Mouse (Mus musculus) spleen, adult 2 months (tissue): ENCODE data around the gene Tmem151b. TPM values are rescaled to one million over a fixed set of nuclear protein-coding genes. Genes with fewer than 3 reads are reported as not detected.

ENCODE experiments used
- DNase-seq, 2 experiments: peaks; one replicate each; pipeline versions ENCODE4 v3.0.0 to v3.0.0-alpha.2; 2012 to 2021; ENCODE audit warnings: low spot score in 2 of 2, low read depth in 1 of 2
- H3K27ac ChIP-seq: fragments of 200-500 bp; 2 replicates; pipeline ENCODE4 v1.5.1; 2012; ENCODE audit warnings: low read length, inconsistent platforms; ENCODE audit not compliant: insufficient read depth
- H3K27me3 ChIP-seq: fragments of 200-500 bp; 2 replicates; pipeline ENCODE4 v1.6.1; 2012; ENCODE audit warnings: mild to moderate bottlenecking, moderate library complexity, low read length, inconsistent platforms; ENCODE audit not compliant: control insufficient read depth, insufficient read depth
- H3K36me3 ChIP-seq: fragments of 200-500 bp; 2 replicates; pipeline ENCODE4 v1.6.1; 2012; ENCODE audit warnings: mild to moderate bottlenecking, low read length, inconsistent platforms; ENCODE audit not compliant: control insufficient read depth, insufficient read depth
- H3K4me1 ChIP-seq: fragments of 200-500 bp; 2 replicates; pipeline ENCODE4 v1.6.1; 2011; ENCODE audit warnings: inconsistent platforms; ENCODE audit not compliant: control insufficient read depth, insufficient read depth, insufficient read length
- H3K4me3 ChIP-seq: fragments of 200-500 bp; 2 replicates; pipeline ENCODE4 v1.5.1; 2011; ENCODE audit warnings: mild to moderate bottlenecking, inconsistent platforms; ENCODE audit not compliant: insufficient read depth, insufficient read length; ENCODE audit errors: extremely low read depth
- CTCF ChIP-seq: fragments of 200-500 bp; IDR thresholded peaks from 2 replicates; pipeline ENCODE4 v1.5.1; 2011; ENCODE audit warnings: mild to moderate bottlenecking, inconsistent platforms; ENCODE audit not compliant: insufficient read depth, insufficient read length, insufficient replicate concordance; ENCODE audit errors: extremely low read depth
- POLR2A ChIP-seq: fragments of 200-500 bp; IDR thresholded peaks from 2 replicates; pipeline ENCODE4 v1.6.1; 2011; ENCODE audit warnings: low read depth, low read length, inconsistent platforms
- WGBS: fragments of 180-500 bp; shearing (Covaris S2); methylation state at CpG from one replicate; pipeline ENCODE4 v1.1.7; 2018; 5-methylcytosine and 5-hydroxymethylcytosine counted together
- polyA plus RNA-seq: library from polyadenylated mRNA; depleted of rRNA; stranded (reverse); fragments of >200 nt; gene quantifications from 2 replicates; pipeline ENCODE4 v1.2.3, GENCODE M21; 2012

Tmem151b gene
- polyA plus RNA-seq, 1 experiment, result 2.3 TPM

DNA sequence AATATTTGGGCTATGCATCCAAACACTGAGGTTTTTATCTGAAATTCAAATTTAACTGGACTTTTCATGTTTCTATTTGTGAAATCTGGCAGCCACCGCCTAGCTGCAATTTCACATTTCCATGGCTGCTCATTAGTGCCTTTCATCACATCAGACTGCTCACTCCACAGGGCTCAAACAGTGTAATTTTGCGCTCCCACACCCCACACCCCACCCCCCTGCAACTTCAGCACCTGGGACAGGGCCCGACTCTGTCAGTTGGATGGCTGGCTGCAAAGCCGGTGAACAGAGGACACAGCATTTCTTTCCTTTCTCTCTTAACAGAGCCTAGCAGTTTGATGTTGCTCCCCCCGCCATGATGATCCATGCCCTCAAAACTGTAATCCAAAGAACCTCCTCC is 13.2 kb downstream of the Tmem151b start:
- WGBS, result 13% methylated on average over 5 of the region's 5 CpGs
- 0 out of 2 replicates have a peak, but pooled peaks cover 1% of the 10 kb centered on the region for H3K27me3 ChIP-seq
- no peak overlapping the region for H3K27ac ChIP-seq
- no peaks in the 10 kb centered on the region for H3K36me3 ChIP-seq
- TF ChIP-seq CTCF (no peak), POLR2A (no peak)
- no peaks in the 10 kb centered on the region for H3K4me1 ChIP-seq
- H3K4me3 ChIP-seq, result no peak overlapping the region
- no peak for DNase-seq

DNA sequence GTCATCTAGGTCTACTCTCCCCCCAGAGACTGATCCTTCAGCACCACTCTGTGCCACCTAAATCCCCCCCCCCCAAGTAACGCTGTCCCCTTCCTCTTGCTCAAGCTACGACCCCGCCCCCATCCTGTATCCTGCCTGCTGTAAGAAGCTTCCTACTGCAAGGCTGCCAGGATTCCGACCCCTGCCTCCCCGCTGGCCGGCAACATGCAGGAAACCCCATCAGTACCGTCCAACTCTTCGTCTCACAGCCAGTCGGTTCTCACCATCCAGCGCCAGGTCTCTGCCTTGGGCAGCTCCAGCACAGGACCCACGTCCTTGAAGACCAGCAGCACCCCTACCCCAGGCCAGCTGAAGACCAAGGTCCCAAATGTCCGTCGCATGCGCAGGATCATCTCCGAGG is 16.6 kb downstream of the Tmem151b start:
- Histone ChIP-seq H3K27me3 (0 out of 2 replicates have a peak, but pooled peaks cover 1% of the 10 kb centered on the region), H3K36me3 (no peaks in the 10 kb centered on the region), H3K27ac (no peak overlapping the region), H3K4me3 (no peak overlapping the region), H3K4me1 (no peaks in the 10 kb centered on the region)
- 41% methylated on average over 15 of the region's 15 CpGs for WGBS
- no peak for DNase-seq
- TF ChIP-seq CTCF (no peak), POLR2A (no peak)

DNA sequence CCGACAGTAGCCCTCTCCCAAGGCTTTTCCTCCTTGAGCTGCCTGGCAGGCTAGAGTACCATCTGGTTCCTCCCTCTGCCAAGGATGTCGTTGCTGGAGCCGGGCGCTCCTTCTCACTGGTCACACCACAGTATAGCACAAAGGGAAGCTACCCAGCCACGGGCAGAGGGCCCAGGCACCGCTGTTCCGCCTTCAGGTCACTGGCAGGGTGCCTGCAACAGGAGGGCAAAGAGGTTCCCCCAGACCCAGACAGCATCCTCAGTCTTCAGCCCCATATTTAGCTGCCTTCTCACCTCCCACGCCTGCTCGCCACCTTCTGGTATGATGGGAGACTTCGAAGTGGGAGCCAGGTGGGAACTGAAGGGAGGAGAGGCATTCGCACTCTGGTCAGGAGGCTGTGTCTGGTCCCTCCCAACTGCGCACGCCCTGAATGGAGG is 19.1 kb downstream of the Tmem151b start:
- H3K4me1 ChIP-seq, result no peaks in the 10 kb centered on the region
- H3K4me3 ChIP-seq, result no peak overlapping the region
- H3K27ac ChIP-seq, result no peak overlapping the region
- 36% methylated on average over 13 of the region's 13 CpGs for WGBS
- no peaks in the 10 kb centered on the region for H3K27me3 ChIP-seq
- TF ChIP-seq CTCF (no peak), POLR2A (no peak)
- DNase-seq, result no peak
- no peaks in the 10 kb centered on the region for H3K36me3 ChIP-seq

DNA sequence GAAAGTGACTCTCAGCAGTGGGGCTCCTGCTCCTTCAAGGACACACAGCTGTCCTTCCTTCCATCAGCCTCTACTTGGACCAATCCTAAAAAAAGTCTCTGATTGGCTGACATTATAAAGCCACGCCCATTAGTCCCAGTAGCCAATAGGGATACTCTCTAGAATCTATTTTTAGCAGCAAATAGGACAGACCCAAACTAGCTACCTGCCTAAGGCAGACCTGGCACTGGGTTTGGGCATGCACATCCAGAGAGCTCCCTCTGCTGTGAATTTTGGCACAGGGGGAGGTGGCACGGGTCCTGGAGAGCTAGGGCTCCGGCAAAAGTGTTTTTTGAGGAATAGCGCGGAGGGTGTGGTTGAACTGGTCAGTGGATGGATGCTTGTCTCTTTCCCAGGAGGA is 22.9 kb downstream of the Tmem151b start:
- Histone ChIP-seq H3K4me3 (no peak overlapping the region), H3K27ac (no peak overlapping the region), H3K36me3 (no peaks in the 10 kb centered on the region), H3K4me1 (no peaks in the 10 kb centered on the region), H3K27me3 (0 out of 2 replicates have a peak, but pooled peaks cover 3% of the 10 kb centered on the region)
- TF ChIP-seq POLR2A (no peak), CTCF (no peak)
- WGBS, result 57% methylated on average over 5 of the region's 5 CpGs
- DNase-seq, result no peak

DNA sequence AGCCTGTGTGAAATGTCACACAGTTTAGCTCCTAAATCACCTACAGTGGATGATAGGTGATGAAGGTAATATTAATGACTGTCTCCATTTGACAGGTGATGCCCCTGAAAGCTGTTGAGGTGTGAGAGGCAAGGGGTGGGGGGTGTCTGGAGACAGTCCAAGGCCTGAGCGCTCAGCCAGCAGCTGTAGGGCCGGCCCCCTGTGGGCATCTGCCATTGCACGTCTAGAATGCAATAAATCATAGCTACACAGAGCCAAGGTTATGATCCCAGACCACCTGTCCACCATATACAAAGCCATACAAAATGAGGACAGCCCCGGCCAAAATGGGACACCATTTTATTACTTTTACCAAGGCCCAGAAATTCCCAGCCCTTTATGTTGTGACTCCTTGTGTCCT is 24.5 kb downstream of the Tmem151b start:
- Histone ChIP-seq H3K4me3 (no peak overlapping the region), H3K27me3 (0 out of 2 replicates have a peak, but pooled peaks cover 3% of the 10 kb centered on the region), H3K4me1 (no peaks in the 10 kb centered on the region), H3K27ac (no peak overlapping the region), H3K36me3 (no peaks in the 10 kb centered on the region)
- DNase-seq, result no peak
- TF ChIP-seq CTCF (no peak), POLR2A (no peak)
- WGBS, result 74% methylated on average over 4 of the region's 4 CpGs

DNA sequence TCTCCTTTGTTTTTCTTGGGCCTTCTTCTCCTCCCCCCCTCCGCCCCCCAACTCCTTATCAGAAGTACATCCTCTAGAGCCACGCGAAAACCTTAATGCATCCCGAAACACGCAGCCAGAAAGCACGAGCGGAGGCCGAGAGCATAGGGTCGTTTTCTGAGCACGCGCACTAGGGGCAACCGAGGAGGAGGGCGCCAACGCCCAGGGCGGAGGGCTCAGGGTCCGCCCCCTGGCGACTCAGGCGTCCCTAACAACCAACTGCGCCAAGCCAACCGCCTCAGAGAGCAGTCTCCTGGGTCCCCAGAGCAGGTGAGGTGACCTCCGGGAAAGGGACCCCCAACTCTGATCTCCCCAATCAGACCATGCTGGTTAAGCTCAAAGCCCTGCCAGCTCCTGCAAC is 26.2 kb downstream of the Tmem151b start, which contains the start of gene Tcte1:
TSS of gene Tcte1 (plus strand) at position 172 of the 400 bp plus-strand sequence.
- H3K4me3 ChIP-seq, result no peak within 1 kb of the TSS

DNA sequence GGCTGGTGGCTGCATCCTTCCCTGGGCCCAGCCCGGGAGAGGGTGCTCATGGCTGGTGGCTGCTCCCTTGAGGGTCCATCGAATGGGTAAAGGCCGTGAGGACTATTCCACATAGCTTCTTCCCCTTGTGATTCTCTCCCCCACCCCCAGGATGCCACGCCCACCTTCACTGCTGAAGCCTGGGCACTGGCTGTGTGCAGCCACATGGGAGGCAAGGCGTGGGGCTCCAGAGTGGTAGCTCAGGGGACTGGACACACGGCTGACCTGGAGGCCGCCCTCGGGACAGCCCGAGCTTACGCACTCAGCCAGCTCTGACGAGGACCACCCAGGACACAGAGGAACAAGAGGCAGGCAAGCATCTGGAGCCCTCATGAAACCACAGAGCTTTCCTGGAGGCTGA is 29.3 kb downstream of the Tmem151b start:
- no peak for DNase-seq
- TF ChIP-seq CTCF, result no peak
- TF ChIP-seq POLR2A, result no peak
- Histone ChIP-seq H3K27me3 (0 out of 2 replicates have a peak, but pooled peaks cover 3% of the 10 kb centered on the region), H3K4me1 (no peaks in the 10 kb centered on the region), H3K4me3 (no peak overlapping the region), H3K36me3 (peaks cover 10% of the 10 kb centered on the region), H3K27ac (no peak overlapping the region)
- 90% methylated on average over 11 of the region's 11 CpGs for WGBS

More for the DNA sequence above, 26.2 kb downstream of the Tmem151b start, which contains the start of gene Tcte1:
- Histone ChIP-seq H3K27ac (no peak within 1 kb of the TSS), H3K27me3 (0 out of 2 replicates have a peak, but pooled peaks cover 3% of the 10 kb centered on the region), H3K4me1 (no peaks in the 10 kb centered on the region), H3K36me3 (peaks cover 8% of the 10 kb centered on the region)
- WGBS, result 12% methylated on average over 21 of the region's 21 CpGs
- DNase-seq, result no peak
- TF ChIP-seq POLR2A (no peak), CTCF (no peak)
